Mouse (Mus musculus): ENCODE results near the gene Grm3. TPM values are rescaled to one million over a fixed set of nuclear protein-coding genes. Genes with fewer than 3 reads are reported as not detected.

Grm3 gene
- polyA plus RNA-seq, 1 experiment = not detected

GRCm38 (mm10) chr5:9716295-9716694, 8.7 kb downstream of the Grm3 start:
- 79% methylated on average over 5 of the region's 5 CpGs for WGBS
- Histone ChIP-seq H3K4me1 (ENCODE audit: control insufficient read depth, insufficient read depth, insufficient read length, low read length) (no peaks in the 10 kb centered on the region), H3K4me3 (ENCODE audit: low read depth, low read length) (no peak overlapping the region), H3K36me3 (ENCODE audit: control insufficient read depth, insufficient read depth, low read length) (no peaks in the 10 kb centered on the region), H3K27ac (ENCODE audit: insufficient read depth, low read depth, low read length) (no peak overlapping the region), H3K27me3 (ENCODE audit: control insufficient read depth, insufficient read depth, low read length) (no peaks in the 10 kb centered on the region)
- TF ChIP-seq POLR2A (IDR thresholded peaks at IDR 0.05; ENCODE audit: low read depth, low read length) (no peak), CTCF (IDR thresholded peaks at IDR 0.05; ENCODE audit: extremely low read depth, insufficient read length, insufficient replicate concordance, low read depth, low read length) (no peak)

DNA sequence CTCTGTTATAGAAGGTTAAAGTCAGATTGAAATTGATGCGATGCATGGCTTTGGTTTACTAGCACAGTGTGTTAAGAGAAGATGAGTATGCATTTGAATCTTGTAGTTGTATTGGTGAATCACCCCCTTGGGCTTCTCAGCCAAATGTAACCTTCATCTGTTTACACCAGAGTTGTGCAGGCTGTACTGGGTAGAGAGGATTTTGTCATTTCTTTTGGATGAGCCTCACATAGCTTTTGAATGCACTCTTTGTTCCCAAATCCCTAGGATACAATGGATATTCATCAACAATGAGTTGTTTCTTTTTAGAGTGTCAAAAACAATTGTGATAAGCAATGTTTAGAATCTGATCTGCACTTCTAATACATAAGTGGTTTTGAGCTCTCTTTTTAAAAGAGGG, 17.9 kb downstream of the Grm3 start:
- no peak for TF ChIP-seq CTCF (IDR thresholded peaks at IDR 0.05; ENCODE audit: extremely low read depth, insufficient read length, insufficient replicate concordance, low read depth, low read length)
- TF ChIP-seq POLR2A (IDR thresholded peaks at IDR 0.05; ENCODE audit: low read depth, low read length) = no peak
- 98% methylated on average over 1 of the region's 1 CpGs for WGBS
- Histone ChIP-seq H3K27me3 (ENCODE audit: control insufficient read depth, insufficient read depth, low read length) (no peaks in the 10 kb centered on the region), H3K27ac (ENCODE audit: insufficient read depth, low read depth, low read length) (no peak overlapping the region), H3K4me3 (ENCODE audit: low read depth, low read length) (no peak overlapping the region), H3K4me1 (ENCODE audit: control insufficient read depth, insufficient read depth, insufficient read length, low read length) (no peaks in the 10 kb centered on the region), H3K36me3 (ENCODE audit: control insufficient read depth, insufficient read depth, low read length) (no peaks in the 10 kb centered on the region)

GRCm38 (mm10) chr5:9703385-9704009, 21.5 kb downstream of the Grm3 start:
- no peaks in the 10 kb centered on the region for H3K27me3 ChIP-seq (ENCODE audit: control insufficient read depth, insufficient read depth, low read length)
- no peak overlapping the region for H3K4me3 ChIP-seq (ENCODE audit: low read depth, low read length)
- TF ChIP-seq CTCF (IDR thresholded peaks at IDR 0.05; ENCODE audit: extremely low read depth, insufficient read length, insufficient replicate concordance, low read depth, low read length) = no peak
- TF ChIP-seq POLR2A (IDR thresholded peaks at IDR 0.05; ENCODE audit: low read depth, low read length) = no peak
- WGBS = 47% methylated on average over 3 of the region's 3 CpGs
- H3K27ac ChIP-seq (ENCODE audit: insufficient read depth, low read depth, low read length) = no peak overlapping the region
- no peaks in the 10 kb centered on the region for H3K4me1 ChIP-seq (ENCODE audit: control insufficient read depth, insufficient read depth, insufficient read length, low read length)
- no peaks in the 10 kb centered on the region for H3K36me3 ChIP-seq (ENCODE audit: control insufficient read depth, insufficient read depth, low read length)

DNA sequence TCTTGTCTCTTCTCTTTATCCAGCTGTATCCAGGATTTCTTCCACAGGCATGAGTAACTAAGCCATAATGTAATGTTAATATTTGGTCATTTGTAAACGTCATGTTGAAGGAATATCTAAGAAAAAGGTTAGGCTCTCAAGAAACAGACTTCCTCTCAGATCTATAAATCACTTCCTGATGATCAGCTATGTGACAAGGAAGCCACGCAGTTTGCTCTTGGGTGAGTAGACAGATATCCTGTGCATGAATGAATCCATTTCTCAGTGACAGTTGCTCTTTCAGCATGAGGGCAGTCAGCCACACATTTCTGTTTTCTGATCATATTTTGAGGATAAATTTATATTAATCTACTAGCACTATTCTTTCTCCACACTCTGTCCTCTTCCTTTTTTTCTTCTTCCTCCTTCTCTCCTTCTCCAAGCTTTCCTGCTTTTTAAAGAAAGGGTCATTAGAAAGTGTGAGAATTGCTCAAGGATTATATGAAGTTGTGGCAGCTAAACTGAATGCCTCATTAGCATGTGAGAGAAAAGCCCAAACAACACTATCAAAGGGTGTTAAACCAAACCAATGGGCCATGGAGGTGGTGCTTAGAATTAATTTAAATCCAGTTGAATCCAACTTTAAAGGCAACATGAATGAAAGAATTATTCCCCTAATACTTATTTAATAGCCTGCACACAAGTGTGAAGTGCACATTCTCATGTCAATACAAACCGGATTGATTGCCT, 22.1 kb downstream of the Grm3 start:
- Histone ChIP-seq H3K4me1 (ENCODE audit: control insufficient read depth, insufficient read depth, insufficient read length, low read length) (no peaks in the 10 kb centered on the region), H3K36me3 (ENCODE audit: control insufficient read depth, insufficient read depth, low read length) (no peaks in the 10 kb centered on the region), H3K27ac (ENCODE audit: insufficient read depth, low read depth, low read length) (no peak overlapping the region), H3K4me3 (ENCODE audit: low read depth, low read length) (no peak overlapping the region), H3K27me3 (ENCODE audit: control insufficient read depth, insufficient read depth, low read length) (no peaks in the 10 kb centered on the region)
- no peak for TF ChIP-seq POLR2A (IDR thresholded peaks at IDR 0.05; ENCODE audit: low read depth, low read length)
- no peak for TF ChIP-seq CTCF (IDR thresholded peaks at IDR 0.05; ENCODE audit: extremely low read depth, insufficient read length, insufficient replicate concordance, low read depth, low read length)
- 15% methylated on average over 3 of the region's 3 CpGs for WGBS

DNA sequence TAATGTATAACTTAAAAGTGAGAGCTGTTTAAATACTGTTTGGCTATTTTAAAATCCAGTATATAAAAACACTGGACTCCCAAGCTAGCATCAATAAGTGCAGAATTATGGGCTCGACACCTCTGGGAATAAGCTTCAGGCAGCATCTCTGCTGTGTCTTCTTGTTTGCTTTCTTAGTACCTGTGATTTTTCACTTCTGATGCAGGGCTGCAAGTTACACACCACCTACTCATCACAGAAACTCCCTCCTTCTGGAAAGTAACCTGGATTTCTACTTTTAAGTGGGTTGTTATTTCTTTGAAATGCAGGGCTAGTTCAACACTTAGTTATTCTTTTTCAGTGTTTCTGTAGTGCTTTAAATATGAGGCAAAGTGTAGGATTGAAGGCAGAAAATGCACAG, 32.6 kb downstream of the Grm3 start:
- no peaks in the 10 kb centered on the region for H3K4me1 ChIP-seq (ENCODE audit: control insufficient read depth, insufficient read depth, insufficient read length, low read length)
- TF ChIP-seq POLR2A (IDR thresholded peaks at IDR 0.05; ENCODE audit: low read depth, low read length) (no peak), CTCF (IDR thresholded peaks at IDR 0.05; ENCODE audit: extremely low read depth, insufficient read length, insufficient replicate concordance, low read depth, low read length) (no peak)
- no peak overlapping the region for H3K27ac ChIP-seq (ENCODE audit: insufficient read depth, low read depth, low read length)
- 78% methylated on average over 1 of the region's 1 CpGs for WGBS
- no peak overlapping the region for H3K4me3 ChIP-seq (ENCODE audit: low read depth, low read length)
- H3K27me3 ChIP-seq (ENCODE audit: control insufficient read depth, insufficient read depth, low read length) = no peaks in the 10 kb centered on the region
- H3K36me3 ChIP-seq (ENCODE audit: control insufficient read depth, insufficient read depth, low read length) = no peaks in the 10 kb centered on the region

DNA sequence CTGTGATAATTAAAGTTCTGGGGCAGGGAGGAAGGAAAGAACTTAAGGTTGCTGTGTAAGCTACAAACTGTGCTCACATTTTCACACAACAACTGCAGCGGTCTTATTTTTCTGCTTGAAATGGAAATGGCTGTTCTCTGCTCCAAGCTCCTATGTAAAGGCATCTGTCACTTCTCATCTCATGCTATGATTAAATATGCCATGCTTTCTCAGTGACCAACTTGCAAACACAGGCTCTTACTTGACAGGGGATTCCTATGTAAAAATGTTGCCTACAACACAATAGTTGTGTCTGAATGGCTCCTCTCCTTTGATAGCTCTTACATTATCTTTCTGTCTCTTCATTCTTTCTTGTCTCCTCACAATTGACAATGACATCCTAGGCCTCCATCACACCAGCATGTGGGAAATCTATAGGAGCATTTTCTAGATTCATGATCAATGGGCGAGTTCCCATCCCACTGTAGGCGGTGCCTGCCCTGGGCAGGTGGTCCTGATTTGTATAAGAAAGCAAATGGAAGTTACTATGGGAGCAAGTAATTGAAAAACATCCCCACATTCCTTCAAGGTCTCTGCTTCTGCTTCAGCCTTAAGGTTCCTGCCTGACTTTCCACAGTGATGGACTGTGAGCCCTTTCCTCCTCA, 34.2 kb downstream of the Grm3 start:
- H3K4me1 ChIP-seq (ENCODE audit: control insufficient read depth, insufficient read depth, insufficient read length, low read length) = no peaks in the 10 kb centered on the region
- H3K27me3 ChIP-seq (ENCODE audit: control insufficient read depth, insufficient read depth, low read length) = no peaks in the 10 kb centered on the region
- no peaks in the 10 kb centered on the region for H3K36me3 ChIP-seq (ENCODE audit: control insufficient read depth, insufficient read depth, low read length)
- TF ChIP-seq POLR2A (IDR thresholded peaks at IDR 0.05; ENCODE audit: low read depth, low read length) = no peak
- TF ChIP-seq CTCF (IDR thresholded peaks at IDR 0.05; ENCODE audit: extremely low read depth, insufficient read length, insufficient replicate concordance, low read depth, low read length) = no peak
- no peak overlapping the region for H3K27ac ChIP-seq (ENCODE audit: insufficient read depth, low read depth, low read length)
- H3K4me3 ChIP-seq (ENCODE audit: low read depth, low read length) = no peak overlapping the region
- WGBS = 52% methylated on average over 3 of the region's 3 CpGs

GRCm38 (mm10) chr5:9690192-9690591, 34.8 kb downstream of the Grm3 start:
- 25% methylated on average over 1 of the region's 1 CpGs for WGBS
- no peak for TF ChIP-seq POLR2A (IDR thresholded peaks at IDR 0.05; ENCODE audit: low read depth, low read length)
- no peak for TF ChIP-seq CTCF (IDR thresholded peaks at IDR 0.05; ENCODE audit: extremely low read depth, insufficient read length, insufficient replicate concordance, low read depth, low read length)
- Histone ChIP-seq H3K27me3 (ENCODE audit: control insufficient read depth, insufficient read depth, low read length) (no peaks in the 10 kb centered on the region), H3K4me3 (ENCODE audit: low read depth, low read length) (no peak overlapping the region), H3K27ac (ENCODE audit: insufficient read depth, low read depth, low read length) (no peak overlapping the region), H3K36me3 (ENCODE audit: control insufficient read depth, insufficient read depth, low read length) (no peaks in the 10 kb centered on the region), H3K4me1 (ENCODE audit: control insufficient read depth, insufficient read depth, insufficient read length, low read length) (no peaks in the 10 kb centered on the region)

All from small intestine, adult 2 months (tissue).